Mouse (Mus musculus) lung, embryonic 16.5 days (tissue): ENCODE results near the gene Lrrc56. TPM values are rescaled to one million over a fixed set of nuclear protein-coding genes. Genes with fewer than 3 reads are reported as not detected.

Experiments used
- ATAC-seq: fragments of 200-750 bp; cut with Nextera tagmentation; 2 replicates; pipeline ENCODE4 v1.8.0; 2017; ENCODE audit warnings: low read depth, mild to moderate bottlenecking, moderate library complexity
- H3K27ac ChIP-seq: fragments of 300-500 bp; sonication (generic); 2 replicates; pipeline ENCODE4 v1.5.1; 2014; ENCODE audit warnings: mild to moderate bottlenecking, control low read depth, low read length
- H3K27me3 ChIP-seq: fragments of 300-500 bp; sonication (generic); 2 replicates; pipeline ENCODE4 v1.6.1; 2014; ENCODE audit warnings: low read depth, low read length, mixed read lengths; ENCODE audit not compliant: control insufficient read depth, insufficient read depth
- H3K36me3 ChIP-seq: fragments of 300-500 bp; sonication (generic); 2 replicates; pipeline ENCODE4 v1.6.1; 2014; ENCODE audit warnings: low read length; ENCODE audit not compliant: control insufficient read depth, insufficient read depth
- H3K4me1 ChIP-seq: fragments of 300-500 bp; sonication (generic); replicated peaks from 2 replicates; pipeline ENCODE4 v1.6.1; 2014; ENCODE audit warnings: low read length, mixed read lengths; ENCODE audit not compliant: control insufficient read depth, insufficient read depth
- H3K4me2 ChIP-seq: fragments of 300-500 bp; sonication (generic); 2 replicates; pipeline ENCODE4 v1.6.1; 2014; ENCODE audit warnings: low read depth, low read length, control low read depth
- H3K4me3 ChIP-seq: fragments of 300-500 bp; sonication (generic); 2 replicates; pipeline ENCODE4 v1.5.1; 2014; ENCODE audit warnings: mild to moderate bottlenecking, low read length, control low read depth
- H3K9ac ChIP-seq: fragments of 300-500 bp; sonication (generic); 2 replicates; pipeline ENCODE4 v1.6.1; 2014; ENCODE audit warnings: low read length, control low read depth
- H3K9me3 ChIP-seq: fragments of 300-500 bp; sonication (generic); 2 replicates; pipeline ENCODE4 v1.6.1; 2016; ENCODE audit warnings: low read length; ENCODE audit not compliant: control insufficient read depth
- WGBS: fragments of 180-500 bp; shearing (Covaris S2); extraction: QIAGEN DNeasy Blood & Tissue Kit; methylation state at CpG from one replicate; pipeline ENCODE4 v1.1.7; 2014; 5-methylcytosine and 5-hydroxymethylcytosine counted together
- polyA plus RNA-seq: library from polyadenylated mRNA; unstranded; fragments of >200 nt; fragmentation: Nextera tagmentation; extraction: Ambion mirVana; gene quantifications from 2 replicates; pipeline ENCODE4 v1.2.1, GENCODE M21; 2015

Gene Lrrc56
- polyA plus RNA-seq, 1 experiment from 2014 or later = 8.6 TPM

DNA sequence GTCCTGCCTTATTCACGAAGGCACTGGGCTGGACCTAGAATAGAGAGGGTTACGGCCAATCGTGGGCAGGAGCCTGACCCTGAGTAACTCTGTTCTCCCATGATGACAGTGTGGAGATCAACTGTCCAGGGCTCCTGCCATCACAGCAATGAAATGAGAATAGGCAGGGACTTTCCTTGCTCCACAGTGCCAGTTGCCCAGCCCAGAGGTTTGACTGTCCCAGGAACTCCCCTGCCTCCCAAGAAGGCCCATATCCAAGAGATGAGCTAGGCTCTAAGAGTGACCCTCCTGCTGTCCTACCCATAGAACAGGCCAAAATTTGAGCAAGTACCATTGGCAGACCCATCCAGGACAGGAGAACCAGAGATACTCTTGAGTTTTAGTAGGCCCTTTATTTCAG is 5.2 kb upstream of the Lrrc56 start:
- 91% methylated on average over 3 of the region's 3 CpGs for WGBS
- ATAC-seq = no peak
- no peak overlapping the region for H3K4me3 ChIP-seq

DNA sequence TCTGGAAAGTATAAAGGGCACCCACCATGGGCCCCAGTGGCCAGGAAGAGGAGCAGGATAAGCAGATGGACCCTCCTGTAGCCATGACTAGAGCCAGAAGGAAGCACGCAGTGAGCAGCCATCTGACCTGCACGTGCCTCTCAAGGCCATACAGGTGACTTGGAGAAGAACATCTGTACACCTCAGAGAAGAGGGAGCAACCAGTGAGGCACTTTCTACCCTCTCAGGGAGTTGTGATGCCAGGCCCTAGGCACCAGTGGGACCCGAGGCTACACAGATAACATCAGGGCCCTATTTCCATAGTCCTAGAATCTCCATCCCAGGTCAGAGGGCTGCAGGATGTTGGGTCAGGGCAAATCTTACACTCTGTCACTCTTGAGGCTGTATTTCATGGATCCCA is 3.7 kb upstream of the Lrrc56 start:
- 90% methylated on average over 3 of the region's 3 CpGs for WGBS
- no peak for ATAC-seq
- H3K9me3 ChIP-seq = no peaks in the 10 kb centered on the region
- H3K9ac ChIP-seq = no peak overlapping the region
- H3K36me3 ChIP-seq = peaks cover 35% of the 10 kb centered on the region
- no peak overlapping the region for H3K4me2 ChIP-seq
- H3K27ac ChIP-seq = no peak overlapping the region
- no peaks in the 10 kb centered on the region for H3K27me3 ChIP-seq
- no peak overlapping the region for H3K4me3 ChIP-seq
- H3K4me1 ChIP-seq = peaks cover 19% of the 10 kb centered on the region

More for the DNA sequence above, 5.2 kb upstream of the Lrrc56 start:
- Histone ChIP-seq H3K36me3 (peaks cover 35% of the 10 kb centered on the region), H3K9me3 (no peaks in the 10 kb centered on the region), H3K27ac (no peak overlapping the region), H3K9ac (no peak overlapping the region), H3K4me1 (peaks cover 17% of the 10 kb centered on the region), H3K4me2 (no peak overlapping the region), H3K27me3 (no peaks in the 10 kb centered on the region)

DNA sequence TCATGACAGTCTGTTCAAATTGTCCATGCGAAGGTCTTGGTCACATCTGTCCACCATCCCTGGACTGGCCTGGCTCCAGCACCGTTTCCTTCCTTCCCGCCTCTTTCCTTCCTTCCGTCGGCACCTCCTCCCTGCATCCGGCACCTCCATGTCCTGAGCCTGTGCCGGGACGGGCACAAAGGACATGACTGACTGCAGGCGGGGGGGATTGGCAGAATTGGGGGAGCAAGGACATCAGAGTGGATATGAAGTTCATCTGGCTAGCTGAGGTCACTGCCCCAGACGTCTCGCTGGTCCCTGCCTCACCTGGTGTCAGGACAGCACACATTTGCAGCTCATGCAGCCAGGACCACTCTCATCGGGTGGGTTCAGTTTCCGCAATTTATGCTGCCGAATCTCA is 2.9 kb upstream of the Lrrc56 start:
- no peaks in the 10 kb centered on the region for H3K9me3 ChIP-seq
- no peak for ATAC-seq
- no peak overlapping the region for H3K9ac ChIP-seq
- 68% methylated on average over 14 of the region's 14 CpGs for WGBS
- peaks cover 19% of the 10 kb centered on the region for H3K4me1 ChIP-seq
- H3K4me2 ChIP-seq = no peak overlapping the region
- no peak overlapping the region for H3K4me3 ChIP-seq
- 0 out of 2 replicates have a peak overlapping the region, but pooled peaks have one; percentile 22 for H3K27ac ChIP-seq
- peaks cover 35% of the 10 kb centered on the region for H3K36me3 ChIP-seq
- H3K27me3 ChIP-seq = no peaks in the 10 kb centered on the region

- H3K4me2 ChIP-seq = peak overlapping the region; percentile 87
- H3K4me1 ChIP-seq = peaks cover 19% of the 10 kb centered on the region
- peaks cover 3% of the 10 kb centered on the region; the same call in 1 of the 2 replicates for H3K27me3 ChIP-seq
- peak overlapping the region; percentile 97; the same call in 1 of the 2 replicates for H3K9ac ChIP-seq
- H3K36me3 ChIP-seq = peaks cover 35% of the 10 kb centered on the region
- H3K9me3 ChIP-seq = no peaks in the 10 kb centered on the region
- ATAC-seq = no peak
- no peak overlapping the region for H3K27ac ChIP-seq
- WGBS = 84% methylated on average over 24 of the region's 24 CpGs
- peak overlapping the region; percentile 94 for H3K4me3 ChIP-seq
Observed at GRCm38 (mm10) chr7:141191796-141192685, 1.9 kb upstream of the Lrrc56 start.

GRCm38 (mm10) chr7:141192776-141193347 is 1.1 kb upstream of the Lrrc56 start:
- Histone ChIP-seq H3K4me2 (peak overlapping the region; percentile 87), H3K9me3 (no peaks in the 10 kb centered on the region), H3K9ac (peak overlapping the region; percentile 97), H3K27ac (peak overlapping the region; percentile 88), H3K36me3 (peaks cover 35% of the 10 kb centered on the region), H3K4me1 (peaks cover 19% of the 10 kb centered on the region), H3K27me3 (peaks cover 4% of the 10 kb centered on the region; the same call in 1 of the 2 replicates), H3K4me3 (peak overlapping the region; percentile 94)
- peak; percentile 5; the same call in 1 of the 2 replicates for ATAC-seq
- 22% methylated on average over 12 of the region's 12 CpGs for WGBS

- Histone ChIP-seq H3K4me3 (peak overlapping the region; percentile 94), H3K27me3 (peaks cover 4% of the 10 kb centered on the region; the same call in 1 of the 2 replicates), H3K9me3 (no peaks in the 10 kb centered on the region), H3K4me1 (peaks cover 19% of the 10 kb centered on the region), H3K9ac (peak overlapping the region; percentile 97), H3K4me2 (peak overlapping the region; percentile 87), H3K27ac (peak overlapping the region; percentile 88), H3K36me3 (peaks cover 35% of the 10 kb centered on the region)
- 0% methylated on average over 39 of the region's 43 CpGs for WGBS
- peak; percentile 23 for ATAC-seq
Observed at GRCm38 (mm10) chr7:141193348-141193856, 555 bp upstream of the Lrrc56 start.

- WGBS = 0% methylated on average over 23 of the region's 23 CpGs
- peaks cover 4% of the 10 kb centered on the region; the same call in 1 of the 2 replicates for H3K27me3 ChIP-seq
Observed at GRCm38 (mm10) chr7:141194409-141194808, 452 bp downstream of the Lrrc56 start.

GRCm38 (mm10) chr7:141194830-141195229 is 873 bp downstream of the Lrrc56 start:
- ATAC-seq = peak; percentile 6; the same call in 1 of the 2 replicates
- H3K4me3 ChIP-seq = peak overlapping the region; percentile 94
- peak overlapping the region; percentile 63 for H3K9ac ChIP-seq
- peaks cover 19% of the 10 kb centered on the region for H3K4me1 ChIP-seq
- 0% methylated on average over 28 of the region's 28 CpGs for WGBS
- H3K9me3 ChIP-seq = no peaks in the 10 kb centered on the region
- peaks cover 25% of the 10 kb centered on the region for H3K36me3 ChIP-seq
- peak overlapping the region; percentile 96 for H3K4me2 ChIP-seq
- peak overlapping the region; percentile 68 for H3K27ac ChIP-seq
- H3K27me3 ChIP-seq = peaks cover 4% of the 10 kb centered on the region; the same call in 1 of the 2 replicates

More at GRCm38 (mm10) chr7:141194409-141194808, 452 bp downstream of the Lrrc56 start:
- no peak for ATAC-seq
- H3K4me2 ChIP-seq = peak overlapping the region; percentile 96
- peaks cover 19% of the 10 kb centered on the region for H3K4me1 ChIP-seq
- H3K9me3 ChIP-seq = no peaks in the 10 kb centered on the region
- peaks cover 29% of the 10 kb centered on the region for H3K36me3 ChIP-seq
- H3K9ac ChIP-seq = peak overlapping the region; percentile 63
- H3K27ac ChIP-seq = peak overlapping the region; percentile 68
- H3K4me3 ChIP-seq = peak overlapping the region; percentile 94

GRCm38 (mm10) chr7:141195754-141196153 is 1.8 kb downstream of the Lrrc56 start:
- Histone ChIP-seq H3K9ac (no peak overlapping the region), H3K4me3 (no peak overlapping the region), H3K4me2 (no peak overlapping the region), H3K27ac (no peak overlapping the region), H3K4me1 (peaks cover 19% of the 10 kb centered on the region), H3K36me3 (peaks cover 16% of the 10 kb centered on the region), H3K9me3 (no peaks in the 10 kb centered on the region), H3K27me3 (peaks cover 4% of the 10 kb centered on the region; the same call in 1 of the 2 replicates)
- ATAC-seq = no peak
- 88% methylated on average over 2 of the region's 2 CpGs for WGBS
